Mouse (Mus musculus): Measurements from ENCODE around the gene Meox1. TPM values are rescaled to one million over a fixed set of nuclear protein-coding genes. Genes with fewer than 3 reads are reported as not detected.
A peak's percentile ranks its signal among the peaks of the same experiment; 100 is the strongest.

Meox1 gene
- total and polyA plus RNA-seq, 3 experiments, result 5.6 to 7.3 (median 7.2) TPM

GRCm38 (mm10) chr11:101928030-101928762, 34.0 kb upstream of the Meox1 start:
- intact Hi-C loops (cut with DNase I), result no loop called here
- Histone ChIP-seq H3K27me3 (ENCODE audit: control insufficient read depth, insufficient read depth, low read length) (no peaks in the 10 kb centered on the region), H3K4me3 (no peak overlapping the region), H3K79me2 (replicated peaks; ENCODE audit: control insufficient read depth, insufficient read depth, low read length) (no peaks in the 10 kb centered on the region), H3K27ac (no peak overlapping the region), H3K36me3 (ENCODE audit: control insufficient read depth, insufficient read depth, low read length) (no peaks in the 10 kb centered on the region), H3K4me1 (ENCODE audit: control insufficient read depth, insufficient read depth, low read length) (no peaks in the 10 kb centered on the region), H3K9ac (ENCODE audit: low read depth, low read length) (no peak overlapping the region)
- TF ChIP-seq CTCF (IDR thresholded peaks at IDR 0.05), result peak; percentile 65
- TF ChIP-seq EP300 (IDR thresholded peaks at IDR 0.05; ENCODE audit: insufficient read depth, low read depth, low read length), result no peak
- DNase-seq, result no peak
- 70% methylated on average over 25 of the region's 25 CpGs for WGBS

- H3K4me1 ChIP-seq (ENCODE audit: control insufficient read depth, insufficient read depth, low read length), result no peaks in the 10 kb centered on the region
- TF ChIP-seq POLR2A (IDR thresholded peaks at IDR 0.05; ENCODE audit: insufficient read depth, low read depth, low read length), result no peak
- TF ChIP-seq EP300 (IDR thresholded peaks at IDR 0.05; ENCODE audit: insufficient read depth, low read depth, low read length), result no peak
- TF ChIP-seq CTCF (IDR thresholded peaks at IDR 0.05), result no peak
- WGBS, result 87% methylated on average over 10 of the region's 10 CpGs
- intact Hi-C loops (cut with DNase I), result no loop called here
- H3K9ac ChIP-seq (ENCODE audit: low read depth, low read length), result no peak overlapping the region
- H3K36me3 ChIP-seq (ENCODE audit: control insufficient read depth, insufficient read depth, low read length), result no peaks in the 10 kb centered on the region
- no peaks in the 10 kb centered on the region for H3K27me3 ChIP-seq (ENCODE audit: control insufficient read depth, insufficient read depth, low read length)
- H3K79me2 ChIP-seq (replicated peaks; ENCODE audit: control insufficient read depth, insufficient read depth, low read length), result no peaks in the 10 kb centered on the region
- H3K27ac ChIP-seq, result no peak overlapping the region
- no peak for DNase-seq
- no peak overlapping the region for H3K4me3 ChIP-seq
Observed at GRCm38 (mm10) chr11:101926951-101927589, 32.9 kb upstream of the Meox1 start.

- H3K9ac ChIP-seq (ENCODE audit: low read depth, low read length), result no peak overlapping the region
- no peak overlapping the region for H3K27ac ChIP-seq
- no peaks in the 10 kb centered on the region for H3K79me2 ChIP-seq (replicated peaks; ENCODE audit: control insufficient read depth, insufficient read depth, low read length)
- 89% methylated on average over 6 of the region's 6 CpGs for WGBS
- intact Hi-C loops (cut with DNase I), result no loop called here
- no peak for DNase-seq
- H3K27me3 ChIP-seq (ENCODE audit: control insufficient read depth, insufficient read depth, low read length), result no peaks in the 10 kb centered on the region
- no peaks in the 10 kb centered on the region for H3K4me1 ChIP-seq (ENCODE audit: control insufficient read depth, insufficient read depth, low read length)
- no peak overlapping the region for H3K4me3 ChIP-seq
- TF ChIP-seq EP300 (IDR thresholded peaks at IDR 0.05; ENCODE audit: insufficient read depth, low read depth, low read length) (no peak), CTCF (IDR thresholded peaks at IDR 0.05) (no peak)
- H3K36me3 ChIP-seq (ENCODE audit: control insufficient read depth, insufficient read depth, low read length), result no peaks in the 10 kb centered on the region
Observed at GRCm38 (mm10) chr11:101925636-101926035, 31.5 kb upstream of the Meox1 start.

- H3K4me1 ChIP-seq (ENCODE audit: control insufficient read depth, insufficient read depth, low read length), result peaks cover 3% of the 10 kb centered on the region
- H3K9ac ChIP-seq (ENCODE audit: low read depth, low read length), result no peak overlapping the region
- intact Hi-C loops (cut with DNase I), result no loop called here
- no peaks in the 10 kb centered on the region for H3K36me3 ChIP-seq (ENCODE audit: control insufficient read depth, insufficient read depth, low read length)
- H3K27ac ChIP-seq, result no peak overlapping the region
- TF ChIP-seq EP300 (IDR thresholded peaks at IDR 0.05; ENCODE audit: insufficient read depth, low read depth, low read length) (no peak), POLR2A (IDR thresholded peaks at IDR 0.05; ENCODE audit: insufficient read depth, low read depth, low read length) (no peak), CTCF (IDR thresholded peaks at IDR 0.05) (no peak)
- no peaks in the 10 kb centered on the region for H3K79me2 ChIP-seq (replicated peaks; ENCODE audit: control insufficient read depth, insufficient read depth, low read length)
- DNase-seq, result no peak
- no peak overlapping the region for H3K4me3 ChIP-seq
- WGBS, result 50% methylated on average over 19 of the region's 19 CpGs
- no peaks in the 10 kb centered on the region for H3K27me3 ChIP-seq (ENCODE audit: control insufficient read depth, insufficient read depth, low read length)
Observed at GRCm38 (mm10) chr11:101924441-101924976, 30.3 kb upstream of the Meox1 start.

GRCm38 (mm10) chr11:101923988-101924387, 29.8 kb upstream of the Meox1 start:
- Histone ChIP-seq H3K4me3 (no peak overlapping the region), H3K4me1 (ENCODE audit: control insufficient read depth, insufficient read depth, low read length) (peaks cover 3% of the 10 kb centered on the region), H3K9ac (ENCODE audit: low read depth, low read length) (no peak overlapping the region), H3K27ac (no peak overlapping the region), H3K79me2 (replicated peaks; ENCODE audit: control insufficient read depth, insufficient read depth, low read length) (no peaks in the 10 kb centered on the region), H3K27me3 (ENCODE audit: control insufficient read depth, insufficient read depth, low read length) (no peaks in the 10 kb centered on the region), H3K36me3 (ENCODE audit: control insufficient read depth, insufficient read depth, low read length) (no peaks in the 10 kb centered on the region)
- intact Hi-C loops (cut with DNase I), result no loop called here
- no peak for DNase-seq
- WGBS, result 79% methylated on average over 6 of the region's 6 CpGs
- no peak for TF ChIP-seq POLR2A (IDR thresholded peaks at IDR 0.05; ENCODE audit: insufficient read depth, low read depth, low read length)
- TF ChIP-seq EP300 (IDR thresholded peaks at IDR 0.05; ENCODE audit: insufficient read depth, low read depth, low read length), result no peak
- no peak for TF ChIP-seq CTCF (IDR thresholded peaks at IDR 0.05)

- TF ChIP-seq EP300 (IDR thresholded peaks at IDR 0.05; ENCODE audit: insufficient read depth, low read depth, low read length) (no peak), POLR2A (IDR thresholded peaks at IDR 0.05; ENCODE audit: insufficient read depth, low read depth, low read length) (no peak)
- intact Hi-C loops (cut with DNase I), result no loop called here
- Histone ChIP-seq H3K79me2 (replicated peaks; ENCODE audit: control insufficient read depth, insufficient read depth, low read length) (no peaks in the 10 kb centered on the region), H3K9ac (ENCODE audit: low read depth, low read length) (no peak overlapping the region), H3K4me1 (ENCODE audit: control insufficient read depth, insufficient read depth, low read length) (peaks cover 3% of the 10 kb centered on the region), H3K36me3 (ENCODE audit: control insufficient read depth, insufficient read depth, low read length) (no peaks in the 10 kb centered on the region), H3K27me3 (ENCODE audit: control insufficient read depth, insufficient read depth, low read length) (no peaks in the 10 kb centered on the region; the same call in 1 of the 2 replicates), H3K4me3 (no peak overlapping the region), H3K27ac (peak overlapping the region; percentile 24)
- peak; percentile 34 to 56 for DNase-seq
- 54% methylated on average over 12 of the region's 12 CpGs for WGBS
Observed at GRCm38 (mm10) chr11:101921361-101921952, 27.3 kb upstream of the Meox1 start.
